Mouse (Mus musculus) heart, postnatal 0 days (tissue): Measurements from ENCODE around the gene 4930544D05Rik.

Source experiments
- CTCF ChIP-seq: IDR thresholded peaks from 2 replicates; pipeline ENCODE4 v1.5.1; 2016; ENCODE audit warnings: antibody characterized with exemption, control low read depth, low read depth
- EP300 ChIP-seq: IDR thresholded peaks from 2 replicates; pipeline ENCODE4 v1.6.1; 2016; ENCODE audit warnings: antibody characterized with exemption, low read depth

DNA sequence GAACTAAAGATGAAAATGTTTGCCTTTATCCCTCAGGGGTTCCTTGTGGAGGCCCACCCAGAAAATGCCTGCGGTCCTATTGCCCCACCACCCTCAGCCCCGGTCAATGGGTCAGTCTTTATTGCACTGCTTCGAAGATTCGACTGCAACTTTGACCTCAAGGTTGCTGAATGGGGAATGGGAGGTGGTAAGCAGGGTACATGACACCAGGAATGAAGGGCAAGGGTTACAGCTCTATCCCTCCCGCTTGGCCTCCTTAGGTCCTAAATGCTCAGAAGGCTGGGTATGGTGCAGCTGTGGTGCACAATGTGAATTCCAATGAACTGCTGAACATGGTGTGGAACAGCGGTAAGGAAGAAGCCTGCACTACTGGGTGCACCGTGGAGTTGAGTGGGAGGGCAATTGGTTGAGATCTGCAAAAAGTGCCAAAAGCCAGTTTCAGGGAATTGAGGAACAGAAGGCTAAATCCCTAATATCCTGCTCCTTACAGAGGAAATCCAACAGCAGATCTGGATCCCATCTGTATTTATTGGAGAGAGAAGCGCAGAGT is 33.6 kb downstream of the 4930544D05Rik start:
- TF ChIP-seq CTCF = no peak
- no peak for TF ChIP-seq EP300
